Mouse (Mus musculus): ENCODE results near the gene Pnma1. TPM values are rescaled to one million over a fixed set of nuclear protein-coding genes. Genes with fewer than 3 reads are reported as not detected.

Gene Pnma1
- polyA plus RNA-seq, 1 experiment from 2014 or later: 3.7 TPM

DNA sequence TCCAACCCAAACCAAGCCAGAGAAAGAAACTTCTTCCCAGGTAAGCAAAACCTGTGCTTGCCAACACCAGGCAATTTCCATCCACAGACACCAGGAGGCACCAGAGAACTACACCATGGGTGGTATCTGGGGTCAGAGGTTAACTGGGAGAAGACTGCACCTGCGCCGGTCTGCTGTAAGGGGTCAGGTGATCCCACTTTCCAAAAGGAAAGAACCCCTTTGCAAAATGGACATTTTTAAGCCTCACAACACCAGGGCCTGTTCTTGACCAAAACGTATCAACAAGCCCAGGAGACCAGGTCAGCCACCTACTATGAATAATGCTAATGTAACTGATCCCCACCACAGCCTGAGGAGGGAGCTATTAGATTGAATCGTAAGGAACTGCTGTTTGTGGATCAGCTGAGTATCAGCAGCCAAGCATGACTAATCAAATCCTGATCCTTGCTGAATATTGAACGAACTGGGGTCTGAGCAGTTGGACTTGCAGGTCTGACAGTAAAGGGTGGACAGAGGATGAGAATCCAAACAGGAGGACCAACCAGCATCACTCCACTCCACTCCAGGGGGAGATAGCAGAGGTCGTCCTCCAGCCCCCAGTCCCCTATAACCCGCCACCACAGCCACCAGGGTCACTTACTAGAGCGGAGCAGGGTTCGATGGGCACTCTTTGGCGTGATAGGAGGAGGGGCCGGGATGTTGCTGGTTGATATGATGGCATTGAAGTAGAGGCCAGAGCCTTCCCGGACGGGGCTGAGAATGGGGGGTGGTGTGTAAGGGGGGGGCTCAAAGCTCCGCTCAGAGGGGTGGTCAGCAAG lies 13.5 kb upstream of the Pnma1 start:
- ATAC-seq (ENCODE audit: low FRiP score, low read depth): peak; percentile 30; the same call in 1 of the 2 replicates
- Histone ChIP-seq H3K9me3 (no peaks in the 10 kb centered on the region), H3K27ac (replicated peaks) (no peak overlapping the region), H3K4me2 (replicated peaks) (no peak overlapping the region), H3K9ac (replicated peaks) (no peak overlapping the region), H3K4me1 (no peaks in the 10 kb centered on the region), H3K4me3 (no peak overlapping the region), H3K27me3 (no peaks in the 10 kb centered on the region), H3K36me3 (peaks cover 39% of the 10 kb centered on the region)
- WGBS: 73% methylated on average over 14 of the region's 14 CpGs

GRCm38 (mm10) chr12:84161116-84161515 lies 12.8 kb upstream of the Pnma1 start:
- Histone ChIP-seq H3K27me3 (no peaks in the 10 kb centered on the region), H3K27ac (replicated peaks) (no peak overlapping the region), H3K4me1 (no peaks in the 10 kb centered on the region), H3K4me2 (replicated peaks) (no peak overlapping the region), H3K9ac (replicated peaks) (no peak overlapping the region), H3K36me3 (peaks cover 46% of the 10 kb centered on the region), H3K9me3 (no peaks in the 10 kb centered on the region), H3K4me3 (no peak overlapping the region)
- WGBS: 79% methylated on average over 8 of the region's 8 CpGs
- ATAC-seq (ENCODE audit: low FRiP score, low read depth): no peak

GRCm38 (mm10) chr12:84160491-84160890 lies 12.2 kb upstream of the Pnma1 start:
- Histone ChIP-seq H3K27ac (replicated peaks) (no peak overlapping the region), H3K9ac (replicated peaks) (no peak overlapping the region), H3K36me3 (peaks cover 50% of the 10 kb centered on the region), H3K27me3 (no peaks in the 10 kb centered on the region), H3K4me2 (replicated peaks) (no peak overlapping the region), H3K9me3 (no peaks in the 10 kb centered on the region), H3K4me1 (no peaks in the 10 kb centered on the region), H3K4me3 (no peak overlapping the region)
- WGBS: 95% methylated on average over 8 of the region's 8 CpGs
- no peak for ATAC-seq (ENCODE audit: low FRiP score, low read depth)

- Histone ChIP-seq H3K9me3 (no peaks in the 10 kb centered on the region), H3K36me3 (peaks cover 70% of the 10 kb centered on the region), H3K9ac (replicated peaks) (no peak overlapping the region), H3K4me1 (no peaks in the 10 kb centered on the region), H3K4me2 (replicated peaks) (no peak overlapping the region), H3K27me3 (no peaks in the 10 kb centered on the region), H3K4me3 (no peak overlapping the region), H3K27ac (replicated peaks) (no peak overlapping the region)
- ATAC-seq (ENCODE audit: low FRiP score, low read depth): no peak
- 94% methylated on average over 14 of the region's 14 CpGs for WGBS
Observed at GRCm38 (mm10) chr12:84158156-84158555, 9.9 kb upstream of the Pnma1 start.

- WGBS: 97% methylated on average over 18 of the region's 18 CpGs
- H3K27ac ChIP-seq (replicated peaks): no peak overlapping the region
- H3K4me1 ChIP-seq: no peaks in the 10 kb centered on the region
- no peak overlapping the region for H3K4me2 ChIP-seq (replicated peaks)
- H3K4me3 ChIP-seq: no peak overlapping the region
- no peaks in the 10 kb centered on the region for H3K27me3 ChIP-seq
- peaks cover 82% of the 10 kb centered on the region for H3K36me3 ChIP-seq
- ATAC-seq (ENCODE audit: low FRiP score, low read depth): no peak
- no peak overlapping the region for H3K9ac ChIP-seq (replicated peaks)
- H3K9me3 ChIP-seq: no peaks in the 10 kb centered on the region
Observed at GRCm38 (mm10) chr12:84156210-84156609, 7.9 kb upstream of the Pnma1 start.

DNA sequence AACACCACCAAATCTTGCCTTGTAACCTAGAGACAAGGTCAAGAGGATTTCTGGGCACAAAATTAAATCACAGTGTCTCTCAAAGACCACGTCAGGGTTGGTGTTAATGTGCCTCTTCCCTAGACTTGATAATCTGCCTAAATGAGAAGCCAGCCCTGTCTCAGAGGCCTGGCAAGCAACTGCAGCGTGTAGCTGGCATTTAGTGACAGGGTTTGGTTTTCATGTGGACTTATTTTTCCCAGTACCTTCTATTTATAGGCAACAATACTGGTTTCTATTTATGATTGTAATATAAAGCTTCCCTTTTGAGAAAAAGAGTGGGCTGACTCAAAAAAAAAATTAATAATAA lies 7.2 kb upstream of the Pnma1 start:
- peaks cover 80% of the 10 kb centered on the region for H3K36me3 ChIP-seq
- H3K27ac ChIP-seq (replicated peaks): no peak overlapping the region
- no peak for ATAC-seq (ENCODE audit: low FRiP score, low read depth)
- H3K9me3 ChIP-seq: no peaks in the 10 kb centered on the region
- H3K27me3 ChIP-seq: no peaks in the 10 kb centered on the region
- H3K4me2 ChIP-seq (replicated peaks): no peak overlapping the region
- no peak overlapping the region for H3K9ac ChIP-seq (replicated peaks)
- no peak overlapping the region for H3K4me3 ChIP-seq
- WGBS: 85% methylated on average over 2 of the region's 2 CpGs
- no peaks in the 10 kb centered on the region for H3K4me1 ChIP-seq

DNA sequence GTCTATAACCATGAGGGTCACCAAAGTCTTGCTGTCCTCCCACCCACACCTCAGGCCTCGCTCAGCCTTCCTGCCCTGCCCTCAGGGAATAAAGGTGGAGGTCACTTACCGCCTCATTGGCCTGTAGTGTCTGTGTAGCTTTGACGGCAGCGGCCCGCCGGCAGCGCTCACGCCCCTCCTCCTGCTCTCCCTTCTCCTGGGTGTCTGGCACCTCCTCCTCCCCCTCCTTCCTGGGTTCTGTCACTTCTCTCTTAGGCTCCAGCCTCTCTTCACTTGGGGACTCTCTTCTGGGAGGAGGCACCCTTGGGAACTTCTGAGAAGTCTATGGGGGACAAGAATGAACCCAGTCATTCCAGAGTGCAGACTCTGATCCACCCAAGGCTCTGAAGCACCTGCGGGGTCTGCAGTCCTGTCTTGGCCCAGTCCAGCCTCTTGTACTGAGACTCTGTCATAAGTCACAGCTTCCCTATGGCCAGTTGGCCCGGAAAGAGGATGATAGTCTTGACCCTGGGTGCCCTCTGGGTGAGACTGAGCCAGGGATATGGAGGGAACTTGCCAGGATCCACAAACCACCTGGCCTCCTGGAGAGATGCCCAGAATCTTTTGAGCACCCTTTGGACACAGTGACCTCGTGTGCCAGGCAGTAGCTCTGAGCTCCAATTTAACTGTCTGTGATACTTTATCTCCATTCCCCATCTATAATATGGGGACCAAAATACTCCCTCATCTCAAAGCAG lies 6.7 kb upstream of the Pnma1 start:
- Histone ChIP-seq H3K9me3 (no peaks in the 10 kb centered on the region), H3K4me3 (no peak overlapping the region), H3K27ac (replicated peaks) (no peak overlapping the region), H3K27me3 (no peaks in the 10 kb centered on the region), H3K4me1 (peaks cover 5% of the 10 kb centered on the region; the same call in 1 of the 2 replicates), H3K36me3 (peaks cover 74% of the 10 kb centered on the region), H3K9ac (replicated peaks) (no peak overlapping the region), H3K4me2 (replicated peaks) (no peak overlapping the region)
- ATAC-seq (ENCODE audit: low FRiP score, low read depth): no peak
- 80% methylated on average over 11 of the region's 11 CpGs for WGBS

DNA sequence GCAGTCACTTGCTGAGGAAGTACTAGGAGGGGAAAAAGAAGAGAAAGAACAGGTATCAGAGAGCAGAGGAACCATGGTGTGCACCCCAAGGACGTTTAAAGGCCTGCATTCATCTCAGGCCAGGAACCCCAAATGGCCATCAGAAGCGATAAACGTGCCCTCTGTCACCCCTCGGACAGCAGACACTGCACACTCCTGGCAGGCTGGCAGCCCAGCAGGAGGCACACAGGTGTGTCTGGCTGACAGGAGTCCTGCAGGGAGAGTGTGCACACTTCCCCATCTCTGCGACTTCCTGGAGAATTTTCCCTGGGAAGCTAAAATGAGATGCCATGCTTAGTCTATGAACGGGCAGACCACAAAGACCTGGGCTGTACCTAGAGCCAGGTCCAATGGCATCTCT lies 5.1 kb upstream of the Pnma1 start:
- Histone ChIP-seq H3K27me3 (no peaks in the 10 kb centered on the region), H3K4me2 (replicated peaks) (no peak overlapping the region), H3K9me3 (no peaks in the 10 kb centered on the region), H3K9ac (replicated peaks) (no peak overlapping the region), H3K36me3 (peaks cover 59% of the 10 kb centered on the region), H3K4me3 (no peak overlapping the region), H3K4me1 (peaks cover 17% of the 10 kb centered on the region), H3K27ac (replicated peaks) (no peak overlapping the region)
- WGBS: 80% methylated on average over 6 of the region's 6 CpGs
- ATAC-seq (ENCODE audit: low FRiP score, low read depth): no peak

GRCm38 (mm10) chr12:84152352-84153190 lies 4.3 kb upstream of the Pnma1 start:
- Histone ChIP-seq H3K4me1 (peaks cover 20% of the 10 kb centered on the region), H3K9me3 (no peaks in the 10 kb centered on the region), H3K4me2 (replicated peaks) (no peak overlapping the region), H3K27ac (replicated peaks) (no peak overlapping the region), H3K9ac (replicated peaks) (no peak overlapping the region), H3K4me3 (no peak overlapping the region), H3K27me3 (no peaks in the 10 kb centered on the region), H3K36me3 (peaks cover 50% of the 10 kb centered on the region)
- 79% methylated on average over 32 of the region's 32 CpGs for WGBS
- ATAC-seq (ENCODE audit: low FRiP score, low read depth): no peak

DNA sequence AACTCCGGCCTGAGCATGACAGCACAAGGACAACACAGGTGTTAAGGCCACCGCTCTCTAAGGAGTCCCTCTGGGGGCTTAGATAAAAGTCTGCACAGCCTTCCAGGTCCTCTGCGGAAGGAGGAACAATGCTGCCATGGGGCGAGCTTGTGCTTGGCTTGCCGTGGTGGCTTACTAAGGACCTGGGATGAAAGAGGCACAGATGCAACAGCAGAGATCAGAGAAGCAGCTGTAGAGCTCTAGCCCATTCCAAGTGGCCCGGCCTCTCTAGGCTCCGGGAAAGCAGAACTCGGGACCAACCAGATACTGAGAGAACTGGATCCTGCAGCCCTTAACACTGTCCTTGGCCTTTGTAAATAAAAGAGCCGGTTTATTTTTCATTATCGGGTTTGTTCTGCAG lies 3.6 kb upstream of the Pnma1 start:
- Histone ChIP-seq H3K27ac (replicated peaks) (no peak overlapping the region), H3K9me3 (no peaks in the 10 kb centered on the region), H3K4me2 (replicated peaks) (no peak overlapping the region), H3K36me3 (peaks cover 44% of the 10 kb centered on the region), H3K9ac (replicated peaks) (no peak overlapping the region), H3K27me3 (no peaks in the 10 kb centered on the region), H3K4me3 (no peak overlapping the region), H3K4me1 (peaks cover 26% of the 10 kb centered on the region)
- WGBS: 93% methylated on average over 10 of the region's 10 CpGs
- ATAC-seq (ENCODE audit: low FRiP score, low read depth): no peak

- Histone ChIP-seq H3K4me1 (peaks cover 32% of the 10 kb centered on the region), H3K27ac (replicated peaks) (no peak overlapping the region), H3K9ac (replicated peaks) (no peak overlapping the region), H3K27me3 (no peaks in the 10 kb centered on the region), H3K36me3 (peaks cover 38% of the 10 kb centered on the region), H3K4me2 (replicated peaks) (no peak overlapping the region), H3K9me3 (no peaks in the 10 kb centered on the region), H3K4me3 (no peak overlapping the region)
- no peak for ATAC-seq (ENCODE audit: low FRiP score, low read depth)
- 84% methylated on average over 6 of the region's 6 CpGs for WGBS
Observed at GRCm38 (mm10) chr12:84150976-84151375, 2.7 kb upstream of the Pnma1 start.

DNA sequence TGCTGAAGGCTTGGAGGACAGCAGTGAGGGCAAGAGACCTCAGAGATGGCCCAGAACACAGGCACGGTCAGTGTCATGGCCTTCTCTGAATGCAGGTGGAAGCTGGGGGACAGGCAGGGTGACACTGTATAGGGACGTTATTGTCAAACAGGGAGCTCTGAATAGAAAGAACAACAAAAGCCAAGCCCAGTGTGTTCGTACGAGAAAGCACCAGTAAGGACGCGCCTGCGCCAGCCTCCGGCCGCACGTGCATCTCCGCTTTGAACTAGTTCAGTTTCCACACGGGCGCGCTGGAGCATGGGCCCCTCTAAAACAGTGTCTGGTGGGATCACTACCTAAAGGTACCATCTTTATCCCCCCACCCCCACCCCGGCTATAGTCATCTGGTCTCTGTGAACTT lies 1.7 kb upstream of the Pnma1 start:
- Histone ChIP-seq H3K9ac (replicated peaks) (no peak overlapping the region), H3K4me1 (peaks cover 32% of the 10 kb centered on the region), H3K27me3 (no peaks in the 10 kb centered on the region), H3K27ac (replicated peaks) (no peak overlapping the region), H3K36me3 (peaks cover 30% of the 10 kb centered on the region; the same call in 1 of the 2 replicates), H3K4me3 (no peak overlapping the region), H3K9me3 (no peaks in the 10 kb centered on the region), H3K4me2 (replicated peaks) (peak overlapping the region; percentile 28)
- no peak for ATAC-seq (ENCODE audit: low FRiP score, low read depth)
- 62% methylated on average over 15 of the region's 15 CpGs for WGBS

Data from midbrain, embryonic 12.5 days (tissue).